Mouse (Mus musculus): Measurements from ENCODE around the gene Defb5.
"Not testable (repeated sequence)": the region's sequence is repeated elsewhere in the genome, so short reads cannot be mapped to it uniquely, and the experiment has no call there.

Defb5 gene

DNA sequence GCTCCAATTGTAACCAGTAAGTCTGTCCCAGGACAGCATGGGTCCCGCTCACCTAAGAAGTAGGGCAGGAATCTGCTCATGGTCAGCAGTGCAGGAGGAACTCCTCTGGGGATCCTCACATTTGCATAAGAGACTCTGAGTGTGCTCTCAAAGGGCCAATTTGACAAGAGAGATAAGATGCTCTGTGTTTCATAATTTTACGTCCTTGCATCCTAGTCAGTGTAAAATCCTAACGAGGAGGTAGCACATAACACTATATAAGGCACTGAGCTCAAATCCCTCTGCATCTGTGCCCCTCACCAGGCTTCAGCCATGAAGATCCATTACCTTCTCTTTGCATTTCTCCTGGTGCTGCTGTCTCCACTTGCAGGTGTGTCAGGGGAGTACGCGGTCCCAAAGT lies at the start of gene Defb5:
TSS of gene Defb5 (plus strand) at position 301 of the 400 bp plus-strand sequence.
- no peak for DNase-seq (ENCODE audit: low spot score in 2 of 2)

- no peak for DNase-seq (ENCODE audit: low spot score in 2 of 2)
Measured at GRCm38 (mm10) chr8:19225161-19225560, 22.2 kb upstream of the Defb5 start, which contains the start of gene Defb6. TSS of gene Defb6 (plus strand) at chr8:19225478.

- no peak for DNase-seq (ENCODE audit: low spot score in 2 of 2)
Measured at GRCm38 (mm10) chr8:19238101-19238500, 9.3 kb upstream of the Defb5 start.

DNA sequence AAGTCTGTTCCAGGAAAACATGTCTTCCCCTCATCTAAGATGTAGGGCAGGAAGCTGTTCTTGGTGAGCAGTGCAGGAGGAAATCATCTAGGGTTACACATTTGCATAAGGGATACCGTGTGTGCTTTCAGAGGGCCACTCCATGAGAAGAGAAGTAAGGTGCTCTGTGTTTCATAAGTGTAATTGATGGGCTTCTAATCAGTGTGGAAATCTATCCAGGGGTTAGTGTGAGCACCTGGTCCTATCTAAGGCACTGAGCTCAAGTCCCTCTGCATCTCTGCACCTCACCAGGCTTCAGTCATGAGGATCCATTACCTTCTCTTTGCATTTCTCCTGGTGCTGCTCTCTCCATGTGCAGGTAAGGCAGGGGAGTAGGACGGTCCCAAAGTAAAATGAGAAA lies 7.8 kb upstream of the Defb5 start, which contains the start of gene Defb46:
TSS of gene Defb46 (plus strand) at position 301 of the 400 bp plus-strand sequence.
- no peak for DNase-seq (ENCODE audit: low spot score in 2 of 2)

DNA sequence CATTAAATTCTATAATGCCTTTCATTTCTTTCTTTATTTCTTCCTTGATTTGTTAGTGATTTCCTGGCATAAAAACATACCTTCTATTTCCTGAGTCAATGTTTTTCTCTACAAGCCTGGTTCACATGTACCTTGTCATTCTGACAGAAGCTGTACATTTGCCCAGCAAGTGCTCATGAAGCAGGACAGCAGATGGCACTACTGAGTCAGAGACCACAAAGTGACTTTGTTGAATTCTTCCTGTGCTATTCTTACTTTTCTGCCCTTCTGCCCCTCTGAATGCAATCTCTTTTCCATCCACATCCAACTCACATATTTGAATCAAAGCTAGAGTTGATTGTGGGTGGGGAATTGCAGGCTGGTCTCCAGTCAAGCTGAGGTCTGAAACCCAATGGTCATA lies 10.8 kb downstream of the Defb5 start:
- DNase-seq (ENCODE audit: low spot score in 2 of 2) = no peak

- DNase-seq (ENCODE audit: low spot score in 2 of 2) = no peak
Measured at GRCm38 (mm10) chr8:19259667-19260066, 12.3 kb downstream of the Defb5 start.

GRCm38 (mm10) chr8:19293060-19293459 lies 45.7 kb downstream of the Defb5 start, which contains the start of gene Defb3:
TSS of gene Defb3 (plus strand) at chr8:19293360.
- not testable (repeated sequence) for DNase-seq (ENCODE audit: low spot score in 2 of 2)

- DNase-seq (ENCODE audit: low spot score in 2 of 2) = not testable (repeated sequence)
Measured at GRCm38 (mm10) chr8:19298361-19298760, 51.0 kb downstream of the Defb5 start.
